Mouse (Mus musculus): ENCODE measurements around the gene Ppp1r9b.
"Not testable (repeated sequence)": the region's sequence is repeated elsewhere in the genome, so short reads cannot be mapped to it uniquely, and the experiment has no call there.

Ppp1r9b gene

GRCm38 (mm10) chr11:95000128-95000527 lies 9.3 kb downstream of the Ppp1r9b start:
- no peak for DNase-seq

- no peak for DNase-seq
Measured at GRCm38 (mm10) chr11:95000548-95000947, 9.7 kb downstream of the Ppp1r9b start.

- DNase-seq = peak; percentile 66
Measured at GRCm38 (mm10) chr11:95001058-95001457, 10.2 kb downstream of the Ppp1r9b start.

DNA sequence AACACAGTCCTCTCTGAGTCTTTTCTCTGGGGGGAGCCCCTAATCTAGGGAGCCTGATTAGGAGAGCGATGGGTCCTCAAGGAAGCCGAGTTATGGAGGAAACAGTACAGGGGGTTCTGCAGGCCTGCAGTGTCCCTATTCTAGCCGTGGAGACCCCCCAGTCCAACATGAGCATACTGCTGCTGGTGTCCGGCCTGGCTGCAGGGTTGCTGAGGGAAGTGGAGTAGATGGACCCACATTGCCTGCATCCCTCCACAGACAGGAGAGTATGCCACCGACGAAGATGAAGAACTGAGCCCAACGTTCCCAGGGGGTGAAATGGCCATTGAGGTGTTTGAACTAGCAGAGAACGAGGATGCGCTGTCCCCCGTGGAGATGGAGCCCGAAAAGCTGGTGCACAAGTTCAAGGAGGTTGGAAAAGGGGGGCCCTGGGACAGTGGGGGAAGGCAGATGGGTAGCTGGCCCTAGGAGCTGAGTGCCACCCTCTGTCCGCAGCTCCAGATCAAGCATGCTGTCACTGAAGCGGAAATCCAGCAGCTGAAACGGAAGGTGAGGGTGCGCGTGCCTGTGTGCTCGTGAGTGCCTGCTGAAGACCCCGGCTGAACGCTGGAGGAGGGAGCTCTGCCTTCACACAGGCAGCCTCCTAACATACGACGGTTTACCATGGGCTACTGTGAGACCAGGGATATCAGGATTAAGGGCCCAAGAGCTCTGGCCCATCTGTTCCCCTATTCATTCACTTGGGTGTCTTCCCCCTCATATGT lies 10.9 kb downstream of the Ppp1r9b start:
- DNase-seq = no peak

DNA sequence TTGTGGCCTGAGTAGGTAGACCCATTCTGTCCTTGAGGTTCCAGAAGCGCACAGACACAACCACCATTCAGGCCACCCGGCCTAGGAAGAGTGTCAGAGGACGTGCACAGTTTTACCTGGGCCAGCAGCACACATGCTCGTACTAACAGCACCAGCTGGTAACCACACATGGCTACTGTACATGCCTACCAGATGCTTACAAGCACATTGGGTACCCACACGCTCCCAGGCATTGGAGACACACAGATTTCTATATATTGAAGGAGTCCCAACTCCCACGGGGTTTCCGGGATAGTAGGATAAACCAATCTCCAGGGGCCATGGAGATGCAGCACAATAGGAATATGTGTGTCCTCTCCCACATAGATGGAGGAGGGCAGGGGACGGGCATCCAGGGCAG lies 11.9 kb downstream of the Ppp1r9b start:
- DNase-seq = no peak

- DNase-seq = no peak
Measured at GRCm38 (mm10) chr11:95004136-95004936, 13.5 kb downstream of the Ppp1r9b start.

- no peak for DNase-seq
Measured at GRCm38 (mm10) chr11:95004937-95005198, 14.0 kb downstream of the Ppp1r9b start.

- DNase-seq = no peak
Measured at GRCm38 (mm10) chr11:95006038-95006437, 15.2 kb downstream of the Ppp1r9b start.

DNA sequence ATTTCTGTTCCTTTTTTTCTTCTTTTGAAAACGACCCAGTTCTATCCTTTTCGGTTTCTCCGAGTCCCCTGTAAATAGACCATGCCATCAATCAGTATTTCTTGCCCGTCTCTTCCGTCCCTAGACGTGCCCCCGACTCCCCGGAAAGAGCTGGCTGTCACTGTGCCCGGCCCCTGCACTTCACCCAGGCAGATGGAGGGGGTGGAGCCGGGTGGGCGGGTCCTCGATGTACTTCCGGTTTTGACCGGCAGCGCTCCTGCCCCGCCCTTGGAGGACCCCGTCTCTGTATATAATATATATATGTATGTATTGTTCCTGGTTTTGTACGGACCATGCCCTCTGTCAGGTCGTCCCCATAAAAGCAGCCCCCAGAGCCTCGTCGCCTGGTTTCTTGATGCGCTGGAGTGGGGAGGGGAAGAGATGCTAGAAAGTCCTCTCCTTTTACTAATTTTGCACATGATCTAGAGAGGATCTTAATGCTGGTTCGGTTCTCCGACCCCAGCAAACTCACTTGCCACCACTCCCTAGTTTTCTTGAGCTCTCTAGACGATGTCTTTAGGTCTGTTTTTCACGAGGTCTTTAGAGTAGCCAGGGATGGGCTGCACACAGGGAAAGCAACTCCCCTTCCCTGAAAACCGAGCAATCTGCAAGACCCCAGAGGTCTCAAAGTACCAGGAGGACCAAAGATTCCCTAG lies 15.8 kb downstream of the Ppp1r9b start:
- DNase-seq = peak; percentile 74

DNA sequence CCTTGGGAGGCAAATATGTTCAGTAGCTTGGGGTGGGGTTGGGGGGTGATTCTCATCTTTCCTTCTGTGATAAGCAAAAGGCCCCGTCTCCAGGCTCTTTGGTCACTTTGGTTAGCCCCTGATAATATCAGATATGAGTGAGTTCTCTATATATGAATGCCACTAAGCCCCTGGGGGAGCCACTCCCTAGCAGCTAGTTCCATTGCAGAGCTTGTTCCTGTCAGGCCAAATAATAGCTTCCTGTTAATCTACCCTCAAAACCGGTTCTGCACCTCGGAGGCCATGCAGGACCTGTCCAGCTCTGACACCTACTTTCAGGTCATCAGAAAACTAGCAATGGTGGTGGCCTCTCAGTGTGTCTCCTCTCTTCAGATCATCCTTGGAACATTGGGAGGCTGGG lies 16.6 kb downstream of the Ppp1r9b start:
- DNase-seq = no peak

GRCm38 (mm10) chr11:95008661-95009628 lies 18.1 kb downstream of the Ppp1r9b start:
- DNase-seq = no peak

DNA sequence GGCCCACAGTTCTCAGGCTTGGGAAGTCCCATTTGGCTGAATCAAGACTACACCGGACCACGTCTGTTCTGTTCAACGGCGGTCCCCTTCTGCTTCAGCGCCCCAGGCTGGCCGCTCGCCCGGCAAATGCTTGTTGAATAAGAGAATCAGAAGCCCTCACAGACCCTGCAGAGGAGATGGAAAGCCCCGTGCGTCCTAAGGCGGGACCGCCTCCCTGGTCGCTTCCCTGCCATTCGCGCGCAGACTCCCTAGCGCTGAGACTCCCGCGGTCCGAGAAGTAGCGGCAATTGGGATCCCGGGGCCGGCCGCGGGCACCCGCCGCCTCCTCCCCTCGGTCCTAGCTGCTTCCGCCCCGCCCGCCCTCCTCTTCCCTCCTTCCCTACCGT lies 18.8 kb downstream of the Ppp1r9b start, which contains the start of gene Samd14:
Gene Samd14, plus strand, starts transcription at position 251 of the 386 bp plus-strand sequence.
- no peak for DNase-seq

DNA sequence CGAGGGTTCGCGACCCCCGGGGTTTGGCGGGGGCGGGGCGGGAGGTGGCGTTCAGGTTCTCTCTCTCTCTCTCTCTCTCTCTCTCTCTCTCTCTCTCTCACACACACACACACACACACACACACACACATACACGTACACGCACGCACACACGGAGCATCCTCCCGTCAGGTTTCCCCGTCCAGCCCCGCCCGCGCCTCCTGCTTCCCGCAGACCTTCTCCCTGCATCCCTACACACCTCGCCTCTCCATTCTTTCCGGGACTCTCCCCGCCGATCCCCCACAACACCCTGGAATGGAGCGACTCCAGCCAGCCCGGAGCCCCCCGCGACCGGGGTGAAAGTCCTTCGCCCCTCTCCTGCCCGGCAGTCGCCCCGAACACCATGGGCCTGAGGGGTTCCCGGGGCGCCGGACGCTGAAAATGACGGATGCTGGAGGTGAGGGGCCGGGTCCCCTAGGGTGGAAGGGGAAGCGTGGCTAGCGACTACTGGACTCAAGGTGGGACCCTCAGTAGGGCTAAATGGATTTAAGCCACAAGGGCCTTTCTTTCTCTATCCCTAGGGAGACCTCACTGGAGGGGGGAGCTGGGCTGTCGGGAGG lies 19.4 kb downstream of the Ppp1r9b start:
- no peak for DNase-seq

DNA sequence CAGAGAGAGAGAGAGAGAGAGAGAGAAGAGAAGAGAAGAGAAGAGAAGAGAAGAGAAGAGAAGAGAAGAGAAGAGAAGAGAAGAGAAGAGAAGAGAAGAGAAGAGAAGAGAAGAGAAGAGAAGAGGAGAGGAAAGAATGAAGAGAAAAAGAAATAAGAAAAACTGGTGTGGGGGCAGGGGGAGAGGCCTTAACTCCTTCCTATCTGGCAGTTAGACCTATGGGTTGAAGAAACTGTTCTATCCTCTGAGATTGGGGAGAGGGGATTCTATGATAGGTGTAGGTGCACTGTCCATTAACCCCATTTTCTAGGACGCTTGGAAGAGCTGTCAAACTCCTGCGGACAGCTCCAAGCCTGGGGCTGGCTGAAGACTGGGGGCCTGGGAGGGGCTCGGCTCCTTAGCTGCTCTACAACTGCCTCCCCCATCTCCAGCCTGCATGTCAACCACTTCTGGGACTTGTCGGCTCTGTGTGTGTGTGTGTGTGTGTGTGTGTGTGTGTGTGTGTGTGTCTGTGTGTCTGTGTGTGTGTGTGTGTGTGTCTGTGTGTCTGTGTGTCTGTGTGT lies 20.1 kb downstream of the Ppp1r9b start:
- not testable (repeated sequence) for DNase-seq

- no peak for DNase-seq
Measured at GRCm38 (mm10) chr11:95011416-95011815, 20.6 kb downstream of the Ppp1r9b start.

- no peak for DNase-seq
Measured at GRCm38 (mm10) chr11:95012075-95012474, 21.2 kb downstream of the Ppp1r9b start.

DNA sequence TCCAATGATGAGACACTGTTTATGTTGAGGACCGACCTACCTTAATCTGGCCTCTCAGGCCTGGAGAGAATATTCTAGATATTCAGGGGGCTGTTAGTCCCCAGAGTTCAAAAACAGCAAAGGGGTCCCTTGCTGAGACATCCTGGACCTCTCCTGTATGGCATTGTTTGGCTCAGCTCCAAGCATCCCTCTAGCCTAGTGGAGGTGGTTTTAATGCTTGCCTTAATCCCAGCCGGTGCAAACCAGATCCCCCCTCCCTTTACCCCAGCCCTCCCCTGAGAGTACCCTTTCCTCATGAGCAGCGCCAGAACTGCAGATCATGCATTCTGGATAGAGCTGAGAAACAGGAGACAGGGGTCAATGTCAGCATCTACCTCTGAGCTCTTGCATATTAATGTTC lies 21.7 kb downstream of the Ppp1r9b start:
- no peak for DNase-seq

GRCm38 (mm10) chr11:95015484-95015883 lies 24.6 kb downstream of the Ppp1r9b start:
- DNase-seq = no peak

GRCm38 (mm10) chr11:95022237-95022992 lies 31.6 kb downstream of the Ppp1r9b start:
- DNase-seq = no peak

GRCm38 (mm10) chr11:95023481-95023880 lies 32.6 kb downstream of the Ppp1r9b start:
- DNase-seq = no peak
